9 mouse cellular contexts compared by ENCODE assay signal in the genomic region with DNA sequence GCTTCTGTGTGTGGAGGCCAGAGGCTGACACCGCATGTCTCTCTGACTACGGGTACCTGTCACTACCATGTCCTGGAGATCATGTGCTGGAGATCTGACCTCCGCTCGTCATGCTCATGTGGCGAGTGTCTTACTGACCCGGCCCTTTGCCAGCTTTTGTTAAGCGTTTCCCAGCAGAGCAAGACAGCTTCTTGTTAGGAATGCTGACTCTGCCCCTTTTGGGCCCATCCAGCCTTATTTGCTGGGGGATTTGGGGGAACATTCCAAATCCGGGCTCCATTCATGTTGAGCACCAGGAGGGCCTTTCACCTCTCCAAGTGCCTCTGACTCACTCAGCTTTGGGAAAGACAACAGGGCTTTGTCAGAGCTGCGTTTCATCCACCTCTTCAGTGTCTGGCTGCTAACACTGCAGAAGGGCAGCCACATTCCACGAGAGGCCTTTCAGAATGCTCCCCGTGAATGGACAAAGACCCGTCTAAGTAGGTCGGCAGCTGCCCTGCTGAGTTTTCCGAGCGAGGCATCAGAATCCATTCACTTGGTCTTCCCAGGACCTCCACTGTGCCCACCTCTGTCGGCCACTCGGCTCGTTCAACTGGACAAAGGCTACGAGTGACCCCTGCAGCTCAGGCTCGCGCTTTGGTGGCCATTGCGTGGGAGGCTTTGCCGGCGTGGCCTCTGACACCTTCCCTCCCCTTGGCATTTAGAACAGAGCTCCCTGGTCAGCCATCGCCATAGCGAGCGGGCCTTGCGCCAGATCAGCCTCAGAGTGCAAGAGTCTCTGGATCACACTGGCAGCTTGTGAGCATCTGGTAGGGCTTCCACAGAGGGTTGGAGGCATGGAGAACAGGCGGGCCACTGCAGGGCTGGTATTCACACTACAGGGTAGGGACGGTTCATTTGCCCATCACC. TPM values are rescaled to one million over a fixed set of nuclear protein-coding genes. Genes with fewer than 3 reads are reported as not detected.
DNase-seq lines count a peak whose midpoint lies in the region; ATAC-seq and TF ChIP-seq lines count a peak whose summit lies in the region.
"Had no signal": no experiment of that assay in that cellular context is flagged by ENCODE, and none has a peak within 500 bp of the region (broad histone marks: within the 10 kb centered on the region; RNA-seq: fewer than 3 reads in every experiment).

No protein-coding gene starts in this region.

- no peaks in the 10 kb centered on the region for H3K9me3 ChIP-seq in forebrain, embryonic 11.5 days (ENCODE audit: control insufficient read depth, low read length)
- H3K9me3 ChIP-seq in limb, embryonic 14.5 days (ENCODE audit: control insufficient read depth, low read length): no peaks in the 10 kb centered on the region

- peak overlapping the region; percentile 16; the same call in 1 of the 2 replicates for H3K9ac ChIP-seq in forebrain, embryonic 11.5 days (ENCODE audit: low read length)
- H3K9ac ChIP-seq in limb, embryonic 14.5 days (ENCODE audit: low read depth, low read length, severe bottlenecking): no peak overlapping the region

- no peaks in the 10 kb centered on the region for H3K27me3 ChIP-seq in forebrain, embryonic 11.5 days (ENCODE audit: control insufficient read depth, insufficient read depth, low read length)
- no peaks in the 10 kb centered on the region for H3K27me3 ChIP-seq in limb, embryonic 14.5 days (ENCODE audit: control insufficient read depth, insufficient read depth, low read length)

- TF ChIP-seq POLR2A in limb, embryonic 14.5 days (IDR thresholded peaks at IDR 0.05; ENCODE audit: borderline replicate concordance, extremely low read depth, insufficient read depth, insufficient read length): no peak

- H3K4me2 ChIP-seq in forebrain, embryonic 11.5 days (ENCODE audit: low read depth, low read length, severe bottlenecking): peak overlapping the region; percentile 36; the same call in 1 of the 2 replicates
- H3K4me2 ChIP-seq in limb, embryonic 14.5 days (replicated peaks; ENCODE audit: low read depth, low read length, severe bottlenecking): no peak overlapping the region

- WGBS in forebrain, embryonic 11.5 days: 14% methylated on average over 30 of the region's 30 CpGs
- 79% methylated on average over 30 of the region's 30 CpGs for WGBS in limb, embryonic 14.5 days

- H3K4me1 ChIP-seq in forebrain, embryonic 11.5 days (replicated peaks; ENCODE audit: control insufficient read depth, insufficient read depth, low read length): peaks cover 11% of the 10 kb centered on the region
- H3K4me1 ChIP-seq in limb, embryonic 14.5 days (ENCODE audit: control insufficient read depth, insufficient read depth, low read length): peaks cover 10% of the 10 kb centered on the region

- peak; percentile 86 for ATAC-seq in forebrain, embryonic 11.5 days (replicated peaks; ENCODE audit: low FRiP score)
- ATAC-seq in limb, embryonic 14.5 days (ENCODE audit: low FRiP score, low read depth): peak; percentile 44; the same call in 1 of the 2 replicates
- ATAC-seq in CD4-positive, CD25-positive, alpha-beta regulatory T cell, adult 4 months: no peak

- peak; percentile 17 to 21 for DNase-seq in frontal cortex, postnatal 14 days (ENCODE audit: low spot score in 2 of 2)
- DNase-seq in frontal cortex, postnatal 25 days (ENCODE audit: low spot score in 2 of 2): no peak
- DNase-seq in Muller cell, postnatal 12 days (ENCODE audit: inconsistent ontology term): peak; percentile 99
- DNase-seq in forebrain, embryonic 11.5 days (ENCODE audit: low spot score): peak; percentile 71
- DNase-seq in limb, embryonic 14.5 days (ENCODE audit: low spot score): no peak
- peak; percentile 34 for DNase-seq in retina, postnatal 7 days (ENCODE audit: low read depth, low spot score)
- no peak for DNase-seq in adrenal gland, postnatal 36 days

- no peak overlapping the region for H3K4me3 ChIP-seq in forebrain, embryonic 11.5 days (ENCODE audit: low read depth, low read length)
- no peak overlapping the region for H3K4me3 ChIP-seq in limb, embryonic 14.5 days (replicated peaks; ENCODE audit: low read length)

- H3K36me3 ChIP-seq in forebrain, embryonic 11.5 days (ENCODE audit: control insufficient read depth, insufficient read depth, low read length): no peaks in the 10 kb centered on the region
- H3K36me3 ChIP-seq in limb, embryonic 14.5 days (ENCODE audit: control insufficient read depth, insufficient read depth, low read length): no peaks in the 10 kb centered on the region

- H3K27ac ChIP-seq in forebrain, embryonic 11.5 days (ENCODE audit: low read depth, low read length): peak overlapping the region; percentile 66
- peak overlapping the region; percentile 58 for H3K27ac ChIP-seq in limb, embryonic 14.5 days (replicated peaks; ENCODE audit: low read depth, low read length)
- H3K27ac ChIP-seq: kidney, postnatal 0 days had no signal

RNA-seq across cellular contexts. Expression of gene Nxnl2, which starts 58.3 kb away (rescaled TPM):
- 0.72 and 0.83 TPM in 2 replicates for polyA plus RNA-seq in forebrain, embryonic 11.5 days (2014; fragmentation: Nextera tagmentation; extraction: Ambion mirVana)
- 7.6 and 7.8 TPM in 2 replicates for polyA plus RNA-seq in limb, embryonic 14.5 days (2012; rRNA removed)
- 5.2 and 7.3 TPM in 2 replicates for polyA plus RNA-seq in limb, embryonic 14.5 days (2014; fragmentation: Nextera tagmentation; extraction: Ambion mirVana)
- under 1 TPM in 1 of 2 experiments, not detected in 1; 0.30 TPM for total RNA-seq in adrenal gland, postnatal 36 days (2021)
- polyA plus RNA-seq in CD4-positive, CD25-positive, alpha-beta regulatory T cell, adult 4 months (2017; shearing (Covaris generic)): under 1 TPM in 1 of 2 experiments, not detected in 1; 0.56 TPM

Comparison
In these comparisons a context has a peak if more than half of its experiments do, and no peak if none do; other contexts are left out.
1. DNase-seq: peak in frontal cortex, postnatal 14 days (2 of 2), Muller cell, postnatal 12 days (single experiment), forebrain, embryonic 11.5 days (single experiment) and retina, postnatal 7 days (single experiment); none in frontal cortex, postnatal 25 days (0 of 2), limb, embryonic 14.5 days (single experiment) and adrenal gland, postnatal 36 days (0 of 2).